Mouse (Mus musculus) embryonic fibroblast, embryonic 13.5 days (primary cell): ENCODE data around the gene Elmo1.

Experiments
- CTCF ChIP-seq: IDR thresholded peaks from 2 replicates; pipeline ENCODE4 v1.5.1; 2011; ENCODE audit warnings: mild to moderate bottlenecking, control low read depth, low read length, moderate library complexity, borderline replicate concordance; ENCODE audit not compliant: insufficient read depth
- POLR2A ChIP-seq: IDR thresholded peaks from 2 replicates; pipeline ENCODE4 v1.6.1; 2011; ENCODE audit warnings: low read depth, mild to moderate bottlenecking, control low read depth, low read length, moderate library complexity

GRCm38 (mm10) chr13:20327064-20327463 is 236.7 kb downstream of the Elmo1 start:
- TF ChIP-seq CTCF (no peak), POLR2A (no peak)
